Mouse (Mus musculus): ENCODE data around the gene Cep131. TPM values are rescaled to one million over a fixed set of nuclear protein-coding genes. Genes with fewer than 3 reads are reported as not detected.

Cep131 gene
- 26.9 and 28.8 TPM in 2 replicates for polyA plus RNA-seq (2015; fragmentation: Nextera tagmentation; extraction: Ambion mirVana)

DNA sequence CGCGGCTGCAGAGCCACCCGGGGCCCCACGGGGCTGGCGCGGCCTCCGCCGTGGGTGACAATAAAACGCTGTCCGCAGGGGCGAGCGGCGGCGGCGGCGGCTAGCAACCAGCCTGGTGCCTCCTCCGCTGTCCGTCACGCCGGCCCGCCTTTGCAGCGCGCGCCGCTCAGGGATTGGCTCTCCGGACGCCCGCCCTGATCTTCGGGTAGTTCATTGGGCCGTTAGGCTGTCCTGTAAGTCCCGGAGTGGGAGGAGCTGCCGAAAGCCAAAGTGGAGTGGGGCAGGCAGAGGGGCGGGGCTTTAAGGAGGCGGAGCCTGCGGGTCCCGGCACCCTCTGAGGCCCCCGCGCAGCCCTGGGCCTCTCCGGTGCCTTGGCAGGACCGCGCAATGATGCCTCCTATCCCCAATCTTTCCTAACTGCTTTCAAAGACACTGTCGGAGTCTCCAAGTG is at the start of gene Cep131:
Gene Cep131 (minus strand): TSS at position 126 of the 451 bp plus-strand sequence.
- Histone ChIP-seq H3K9ac (peak within 1 kb of the TSS; percentile 91), H3K4me1 (peaks cover 14% of the 10 kb centered on the region), H3K4me3 (peak within 1 kb of the TSS; percentile 65), H3K4me2 (peak within 1 kb of the TSS; percentile 80), H3K27ac (peak within 1 kb of the TSS; percentile 66), H3K27me3 (no peaks in the 10 kb centered on the region), H3K9me3 (replicated peaks) (no peaks in the 10 kb centered on the region), H3K36me3 (ENCODE audit: poor library complexity, severe bottlenecking) (peaks cover 39% of the 10 kb centered on the region)
- WGBS = 0% methylated on average over 33 of the region's 42 CpGs
- peak; percentile 99 for ATAC-seq

DNA sequence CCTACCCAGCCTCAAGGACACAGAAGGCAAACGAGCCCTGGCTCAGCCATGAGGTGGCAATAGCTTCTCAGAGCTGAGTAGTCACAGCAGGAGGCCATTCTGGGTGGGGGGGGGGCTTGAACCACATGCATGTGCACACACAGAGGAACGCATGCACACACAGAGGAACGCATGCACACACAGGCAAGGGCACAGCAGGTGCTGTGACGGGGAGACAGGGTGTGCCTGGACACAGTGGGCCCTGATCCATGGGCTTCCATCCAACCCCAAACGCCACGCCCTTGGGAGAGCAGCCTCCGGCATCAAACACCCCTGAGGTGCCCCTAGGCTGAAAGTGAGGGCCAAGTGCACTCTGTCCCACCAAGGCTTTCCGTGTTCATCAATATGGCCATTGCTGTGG is 49.6 kb upstream of the Cep131 start:
- peaks cover 63% of the 10 kb centered on the region for H3K36me3 ChIP-seq (ENCODE audit: poor library complexity, severe bottlenecking)
- peaks cover 12% of the 10 kb centered on the region for H3K4me1 ChIP-seq
- H3K9me3 ChIP-seq (replicated peaks) = no peaks in the 10 kb centered on the region
- no peak overlapping the region for H3K27ac ChIP-seq
- H3K27me3 ChIP-seq = no peaks in the 10 kb centered on the region
- H3K9ac ChIP-seq = no peak overlapping the region
- no peak overlapping the region for H3K4me2 ChIP-seq
- H3K4me3 ChIP-seq = no peak overlapping the region
- ATAC-seq = no peak
- 86% methylated on average over 8 of the region's 8 CpGs for WGBS

DNA sequence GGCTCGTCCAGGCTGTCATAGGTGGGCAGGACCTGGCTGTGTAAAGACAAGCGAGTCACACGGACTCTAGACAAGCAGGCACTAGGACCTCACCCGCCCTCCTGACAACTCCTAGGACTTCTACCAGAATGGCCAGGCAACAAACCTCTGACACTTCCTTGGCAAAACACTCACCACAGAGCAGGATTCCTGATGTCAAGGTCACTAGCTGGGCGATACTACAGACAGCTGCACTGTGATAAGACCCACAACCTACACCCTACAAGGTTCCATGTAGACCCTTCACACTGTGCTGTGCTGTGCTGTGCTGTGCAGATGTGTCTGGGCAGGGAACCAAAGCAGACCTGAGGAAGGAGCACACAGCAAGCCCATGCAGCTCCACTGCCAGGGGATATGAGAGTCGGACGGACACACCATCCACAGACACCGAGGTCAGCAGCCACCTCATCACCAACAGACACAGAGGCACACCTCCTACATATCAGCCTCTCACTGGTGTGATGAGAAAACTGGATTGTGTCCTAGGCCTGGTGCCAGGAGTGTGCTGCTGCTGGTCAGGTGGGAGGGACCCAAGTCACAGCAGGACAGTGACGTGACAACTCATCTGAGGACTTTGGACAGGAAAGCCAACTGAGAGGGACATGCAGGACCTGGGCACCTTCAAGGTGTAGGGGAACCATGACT is 48.4 kb upstream of the Cep131 start:
- Histone ChIP-seq H3K27me3 (no peaks in the 10 kb centered on the region), H3K4me2 (no peak overlapping the region), H3K36me3 (ENCODE audit: poor library complexity, severe bottlenecking) (peaks cover 63% of the 10 kb centered on the region), H3K27ac (no peak overlapping the region), H3K4me3 (no peak overlapping the region), H3K9ac (0 out of 2 replicates have a peak overlapping the region, but pooled peaks have one; percentile 12), H3K9me3 (replicated peaks) (no peaks in the 10 kb centered on the region), H3K4me1 (peaks cover 12% of the 10 kb centered on the region)
- ATAC-seq = no peak
- 92% methylated on average over 9 of the region's 9 CpGs for WGBS

DNA sequence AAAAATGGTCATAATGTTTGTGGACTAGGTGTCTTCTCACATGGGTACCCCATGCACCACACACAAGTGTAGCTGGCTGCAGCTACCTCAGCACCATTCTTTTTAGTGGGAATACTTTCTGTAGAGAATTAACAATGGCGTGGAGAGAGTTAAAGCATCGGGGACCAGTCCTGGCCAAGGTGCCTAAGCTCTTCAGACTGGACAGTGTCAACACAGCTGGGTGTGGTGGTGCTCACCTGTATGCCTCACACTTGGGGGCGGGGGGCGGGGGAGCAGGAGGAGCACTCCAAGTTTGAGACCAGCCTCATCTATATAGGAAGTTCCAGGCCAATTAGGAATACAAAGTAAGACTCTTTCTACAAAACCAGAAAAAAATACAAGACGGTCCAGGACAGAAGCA is 47.5 kb upstream of the Cep131 start:
- Histone ChIP-seq H3K27me3 (no peaks in the 10 kb centered on the region), H3K4me3 (no peak overlapping the region), H3K4me1 (peaks cover 12% of the 10 kb centered on the region), H3K4me2 (no peak overlapping the region), H3K36me3 (ENCODE audit: poor library complexity, severe bottlenecking) (peaks cover 69% of the 10 kb centered on the region), H3K9ac (no peak overlapping the region), H3K27ac (no peak overlapping the region), H3K9me3 (replicated peaks) (no peaks in the 10 kb centered on the region)
- WGBS = 96% methylated on average over 5 of the region's 5 CpGs
- ATAC-seq = no peak

DNA sequence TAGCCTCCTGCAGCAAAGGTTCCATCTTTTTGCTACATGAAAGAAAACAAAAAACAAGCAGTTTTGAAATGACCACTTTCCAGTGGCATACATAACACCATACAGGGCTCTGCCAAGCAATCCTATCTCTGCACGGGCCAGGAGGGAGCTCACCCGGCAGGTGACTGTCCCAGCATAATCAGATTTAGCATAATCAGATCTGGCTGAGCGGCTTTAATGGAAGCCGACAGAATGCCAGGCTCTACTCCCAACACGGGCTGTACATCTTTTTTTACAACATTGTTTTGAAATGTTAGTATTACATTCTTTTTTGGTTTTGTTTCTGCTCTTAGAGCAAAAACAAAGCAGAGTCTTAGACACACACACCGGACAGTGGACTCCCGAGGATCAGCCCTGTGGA is 42.7 kb upstream of the Cep131 start:
- H3K4me3 ChIP-seq = no peak overlapping the region
- no peak overlapping the region for H3K27ac ChIP-seq
- no peak overlapping the region for H3K9ac ChIP-seq
- no peak overlapping the region for H3K4me2 ChIP-seq
- H3K36me3 ChIP-seq (ENCODE audit: poor library complexity, severe bottlenecking) = peaks cover 77% of the 10 kb centered on the region
- H3K27me3 ChIP-seq = no peaks in the 10 kb centered on the region
- 81% methylated on average over 7 of the region's 7 CpGs for WGBS
- H3K9me3 ChIP-seq (replicated peaks) = no peaks in the 10 kb centered on the region
- H3K4me1 ChIP-seq = no peaks in the 10 kb centered on the region
- ATAC-seq = no peak

DNA sequence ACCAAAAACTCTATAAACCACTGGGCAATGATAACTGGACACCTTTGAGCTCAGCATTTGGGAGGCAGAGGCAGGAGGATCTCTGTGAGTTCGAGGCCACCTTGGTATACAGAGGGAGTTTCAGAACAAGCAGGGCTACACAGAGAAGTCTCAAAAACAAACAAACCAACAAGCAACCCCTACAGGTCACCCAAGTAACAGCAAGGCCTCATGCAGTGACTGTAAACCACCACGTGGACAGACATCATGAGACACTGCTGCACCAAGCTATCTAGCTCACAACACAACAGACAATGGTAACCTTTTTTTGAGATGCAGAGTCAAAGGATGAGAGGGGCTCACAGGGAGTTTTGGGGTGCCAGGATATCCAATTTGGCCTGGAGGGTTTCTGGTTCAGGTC is 40.2 kb upstream of the Cep131 start:
- 89% methylated on average over 2 of the region's 2 CpGs for WGBS
- no peak overlapping the region for H3K9ac ChIP-seq
- no peak for ATAC-seq
- no peaks in the 10 kb centered on the region for H3K9me3 ChIP-seq (replicated peaks)
- H3K4me3 ChIP-seq = no peak overlapping the region
- H3K27me3 ChIP-seq = no peaks in the 10 kb centered on the region
- H3K4me1 ChIP-seq = no peaks in the 10 kb centered on the region
- peaks cover 74% of the 10 kb centered on the region for H3K36me3 ChIP-seq (ENCODE audit: poor library complexity, severe bottlenecking)
- H3K4me2 ChIP-seq = no peak overlapping the region
- no peak overlapping the region for H3K27ac ChIP-seq

DNA sequence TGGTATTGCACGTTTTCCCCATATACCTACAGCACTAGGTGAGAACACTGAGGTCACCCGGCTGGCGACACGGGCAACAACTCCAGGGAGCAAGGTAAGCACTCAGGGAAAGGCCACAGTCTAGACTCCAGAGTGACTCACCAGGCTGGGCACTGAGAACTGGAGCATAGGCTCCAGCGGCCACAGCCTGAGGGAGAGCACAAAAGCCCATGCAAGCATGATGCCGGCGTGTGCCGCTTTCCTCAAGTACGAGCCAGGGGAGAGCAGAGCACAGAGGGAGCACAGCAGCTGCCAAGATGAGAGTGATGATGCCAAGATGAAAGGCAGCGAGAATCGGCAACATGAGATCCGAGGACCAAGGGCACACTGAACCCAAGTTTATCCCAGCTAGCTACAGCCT is 35.5 kb upstream of the Cep131 start:
- 79% methylated on average over 12 of the region's 12 CpGs for WGBS
- no peak for ATAC-seq
- H3K36me3 ChIP-seq (ENCODE audit: poor library complexity, severe bottlenecking) = peaks cover 54% of the 10 kb centered on the region
- H3K27me3 ChIP-seq = no peaks in the 10 kb centered on the region
- H3K4me1 ChIP-seq = peaks cover 6% of the 10 kb centered on the region; the same call in 1 of the 2 replicates
- H3K9me3 ChIP-seq (replicated peaks) = no peaks in the 10 kb centered on the region
- H3K9ac ChIP-seq = no peak overlapping the region
- H3K4me2 ChIP-seq = no peak overlapping the region
- 0 out of 2 replicates have a peak overlapping the region, but pooled peaks have one; percentile 31 for H3K27ac ChIP-seq
- no peak overlapping the region for H3K4me3 ChIP-seq

DNA sequence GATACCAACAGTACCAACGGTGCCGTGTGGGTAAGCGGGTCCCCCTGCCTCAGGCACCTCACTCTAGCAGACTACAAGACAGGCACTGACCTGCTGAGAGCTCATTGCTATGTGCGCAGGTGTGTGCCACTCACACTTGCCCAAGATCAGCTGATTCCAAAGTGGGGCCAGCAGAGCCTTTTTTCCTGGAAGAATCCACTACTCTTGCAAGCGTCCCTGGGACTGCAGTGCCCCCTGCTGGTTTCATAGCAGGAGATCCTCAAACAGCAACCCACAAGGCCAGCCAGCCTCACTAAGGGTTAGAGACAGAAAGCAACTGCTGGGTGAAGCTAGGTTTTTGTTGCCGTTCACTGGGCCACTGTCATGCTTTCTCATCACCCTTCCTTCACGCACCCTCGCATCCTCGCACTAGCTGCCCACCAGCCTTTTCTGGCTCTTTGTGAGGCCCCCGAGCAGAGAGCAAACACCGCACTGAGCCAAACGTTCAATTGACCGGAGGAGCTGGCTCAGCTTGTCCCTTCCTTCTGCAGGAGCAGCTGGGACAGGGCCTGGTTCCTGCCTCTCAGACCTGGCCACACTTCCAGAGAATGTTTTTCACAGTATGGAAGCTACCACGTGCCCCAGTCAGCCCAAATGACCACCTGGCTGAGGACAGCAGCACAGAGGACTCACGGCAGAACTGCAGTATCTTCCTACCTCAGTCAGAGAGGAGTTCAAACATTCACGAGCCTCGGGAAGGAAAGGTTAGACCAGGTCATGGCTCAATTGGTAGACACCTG is 34.2 kb upstream of the Cep131 start:
- WGBS = 84% methylated on average over 17 of the region's 17 CpGs
- ATAC-seq = no peak
- no peaks in the 10 kb centered on the region for H3K9me3 ChIP-seq (replicated peaks)
- H3K36me3 ChIP-seq (ENCODE audit: poor library complexity, severe bottlenecking) = peaks cover 58% of the 10 kb centered on the region
- H3K9ac ChIP-seq = peak overlapping the region; percentile 34
- no peaks in the 10 kb centered on the region for H3K27me3 ChIP-seq
- H3K4me2 ChIP-seq = no peak overlapping the region
- H3K4me3 ChIP-seq = no peak overlapping the region
- H3K27ac ChIP-seq = peak overlapping the region; percentile 15; the same call in 1 of the 2 replicates
- H3K4me1 ChIP-seq = peaks cover 6% of the 10 kb centered on the region; the same call in 1 of the 2 replicates

DNA sequence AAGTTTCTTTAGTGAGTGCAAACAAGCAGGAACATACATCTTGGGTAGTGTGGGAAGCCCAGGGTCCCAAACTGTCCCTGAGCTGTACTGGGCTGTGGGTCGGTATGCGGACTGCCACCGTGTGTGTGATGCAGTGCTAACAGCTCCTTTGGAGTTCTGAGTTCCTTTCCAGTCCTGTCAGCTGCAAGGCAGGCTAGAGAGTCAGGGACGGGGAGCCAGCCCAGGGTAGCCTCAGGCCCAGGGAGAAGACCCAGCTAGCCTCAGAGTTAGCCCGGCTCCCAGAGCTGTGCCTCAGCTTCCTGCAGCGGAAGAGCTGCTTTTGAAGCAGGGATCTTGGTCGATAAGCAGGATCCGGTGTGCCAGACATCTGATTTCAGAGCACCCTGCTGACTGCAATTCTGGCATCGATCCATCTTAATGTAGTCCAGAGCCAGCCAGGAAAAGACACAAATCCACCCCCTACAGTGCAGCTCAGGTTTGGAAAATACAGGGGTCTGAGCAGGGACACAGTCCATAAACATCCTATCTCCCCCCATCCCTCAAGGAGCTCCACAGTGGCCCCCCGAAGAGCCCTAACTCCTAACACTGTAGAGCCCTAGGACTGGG is 33.4 kb upstream of the Cep131 start:
- 71% methylated on average over 10 of the region's 10 CpGs for WGBS
- no peak for ATAC-seq
- 0 out of 2 replicates have a peak overlapping the region, but pooled peaks have one; percentile 34 for H3K9ac ChIP-seq
- no peak overlapping the region for H3K4me3 ChIP-seq
- peak overlapping the region; percentile 36; the same call in 1 of the 2 replicates for H3K27ac ChIP-seq
- H3K27me3 ChIP-seq = no peaks in the 10 kb centered on the region
- H3K9me3 ChIP-seq (replicated peaks) = no peaks in the 10 kb centered on the region
- peaks cover 6% of the 10 kb centered on the region; the same call in 1 of the 2 replicates for H3K4me1 ChIP-seq
- H3K4me2 ChIP-seq = no peak overlapping the region
- H3K36me3 ChIP-seq (ENCODE audit: poor library complexity, severe bottlenecking) = peaks cover 61% of the 10 kb centered on the region

DNA sequence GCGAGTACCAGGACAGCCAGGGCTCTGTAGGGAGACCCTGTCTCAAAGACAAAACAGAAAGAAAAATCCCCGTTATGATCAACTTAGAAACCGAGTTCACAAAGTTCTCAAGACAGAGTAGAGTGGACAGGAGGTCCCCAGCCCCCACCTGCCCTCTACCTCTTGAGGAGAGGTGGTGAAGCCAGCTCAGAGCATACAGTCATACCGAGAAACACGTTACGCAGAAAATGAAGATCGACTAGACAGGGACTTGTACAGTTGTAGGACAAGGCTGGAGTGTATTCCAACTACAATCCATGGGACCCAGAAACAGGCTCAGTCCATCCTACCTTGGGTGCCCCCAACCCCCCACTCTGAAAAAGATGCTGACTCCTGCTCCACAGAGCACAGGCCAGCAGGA is 32.5 kb upstream of the Cep131 start:
- Histone ChIP-seq H3K27me3 (no peaks in the 10 kb centered on the region), H3K9me3 (replicated peaks) (no peaks in the 10 kb centered on the region), H3K27ac (no peak overlapping the region), H3K4me2 (no peak overlapping the region), H3K4me3 (no peak overlapping the region), H3K4me1 (peaks cover 6% of the 10 kb centered on the region; the same call in 1 of the 2 replicates), H3K36me3 (ENCODE audit: poor library complexity, severe bottlenecking) (peaks cover 65% of the 10 kb centered on the region), H3K9ac (no peak overlapping the region)
- WGBS = 97% methylated on average over 7 of the region's 7 CpGs
- no peak for ATAC-seq

DNA sequence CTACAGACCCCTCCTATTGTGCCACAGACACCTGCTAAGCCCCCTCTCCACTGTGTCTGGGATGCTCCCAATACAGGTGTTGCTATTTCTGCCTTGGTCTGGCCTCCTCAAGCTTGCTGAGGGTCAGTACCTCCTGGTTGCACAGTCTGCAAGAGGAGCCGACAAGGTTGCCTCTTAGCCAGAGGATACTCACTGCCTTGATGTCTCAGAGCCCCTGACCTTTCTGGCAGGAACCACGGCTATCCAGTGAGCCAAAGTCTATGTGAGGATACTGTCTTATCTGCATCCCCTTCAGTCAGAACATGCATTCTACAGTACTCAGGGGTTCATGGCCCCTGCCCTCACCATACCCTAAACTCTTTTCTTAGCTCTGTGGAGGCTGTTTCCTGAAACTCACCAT is 31.0 kb upstream of the Cep131 start:
- Histone ChIP-seq H3K4me2 (no peak overlapping the region), H3K36me3 (ENCODE audit: poor library complexity, severe bottlenecking) (peaks cover 57% of the 10 kb centered on the region)

More for the DNA sequence above, 31.0 kb upstream of the Cep131 start:
- Histone ChIP-seq H3K4me1 (peaks cover 6% of the 10 kb centered on the region; the same call in 1 of the 2 replicates), H3K9me3 (replicated peaks) (no peaks in the 10 kb centered on the region), H3K27me3 (no peaks in the 10 kb centered on the region), H3K27ac (no peak overlapping the region), H3K4me3 (no peak overlapping the region), H3K9ac (no peak overlapping the region)
- WGBS = 92% methylated on average over 2 of the region's 2 CpGs
- ATAC-seq = no peak
